Mouse (Mus musculus) midbrain, postnatal 0 days (tissue): Measurements from ENCODE around the gene Gm10229. TPM values are rescaled to one million over a fixed set of nuclear protein-coding genes. Genes with fewer than 3 reads are reported as not detected.

ENCODE experiments used
- polyA plus RNA-seq: library from polyadenylated mRNA; unstranded; fragments of >200 nt; fragmentation: Nextera tagmentation; extraction: Ambion mirVana; gene quantifications from 2 replicates; pipeline ENCODE4 v1.2.1, GENCODE M21; 2015
- total RNA-seq: library from RNA; depleted of rRNA; stranded (reverse); fragments of >200 nt; gene quantifications from 2 replicates; pipeline ENCODE4 v1.2.3, GENCODE M21; 2014; rRNA removed

Gm10229 gene
- total and polyA plus RNA-seq, 2 experiments from 2014 or later = not detected

Other genes starting within 250 kb of the Gm10229 start
- not detected in 2 replicates for gene 2310057N15Rik, start 241.1 kb upstream of the Gm10229 start, total RNA-seq
- not detected in 2 replicates for gene 2310057N15Rik, start 241.1 kb upstream of the Gm10229 start, polyA plus RNA-seq
- gene Gm5965, start 237.4 kb upstream of the Gm10229 start, total RNA-seq = not detected in 2 replicates
- gene Gm5965, start 237.4 kb upstream of the Gm10229 start, polyA plus RNA-seq = not detected in 2 replicates
- not detected in 2 replicates for gene Gm20741, start 203.1 kb upstream of the Gm10229 start, total RNA-seq
- gene Gm20741, start 203.1 kb upstream of the Gm10229 start, polyA plus RNA-seq = not detected in 2 replicates
- not detected in 2 replicates for gene Krtap15, start 195.1 kb upstream of the Gm10229 start, total RNA-seq
- gene Krtap15, start 195.1 kb upstream of the Gm10229 start, polyA plus RNA-seq = not detected in 2 replicates
- gene Krtap14, start 189.1 kb upstream of the Gm10229 start, total RNA-seq = not detected in 2 replicates
- not detected in 2 replicates for gene Krtap14, start 189.1 kb upstream of the Gm10229 start, polyA plus RNA-seq
- gene Krtap19-1, start 145.9 kb upstream of the Gm10229 start, total RNA-seq = not detected in 2 replicates
- not detected in 2 replicates for gene Krtap19-1, start 145.9 kb upstream of the Gm10229 start, polyA plus RNA-seq
- not detected in 2 replicates for gene Krtap19-2, start 141.0 kb upstream of the Gm10229 start, total RNA-seq
- not detected in 2 replicates for gene Krtap19-2, start 141.0 kb upstream of the Gm10229 start, polyA plus RNA-seq
- not detected in 2 replicates for gene Krtap19-3, start 137.2 kb upstream of the Gm10229 start, total RNA-seq
- not detected in 2 replicates for gene Krtap19-3, start 137.2 kb upstream of the Gm10229 start, polyA plus RNA-seq
- not detected in 2 replicates for gene Krtap19-4, start 130.2 kb upstream of the Gm10229 start, total RNA-seq
- gene Krtap19-4, start 130.2 kb upstream of the Gm10229 start, polyA plus RNA-seq = not detected in 2 replicates
- not detected in 2 replicates for gene Krtap19-5, start 118.8 kb upstream of the Gm10229 start, total RNA-seq
- not detected in 2 replicates for gene Krtap19-5, start 118.8 kb upstream of the Gm10229 start, polyA plus RNA-seq
- not detected in 2 replicates for gene Krtap19-9b, start 83.0 kb upstream of the Gm10229 start, total RNA-seq
- not detected in 2 replicates for gene Krtap19-9b, start 83.0 kb upstream of the Gm10229 start, polyA plus RNA-seq
- not detected in 2 replicates for gene Krtap16-3, start 52.4 kb upstream of the Gm10229 start, total RNA-seq
- gene Krtap16-3, start 52.4 kb upstream of the Gm10229 start, polyA plus RNA-seq = not detected in 2 replicates
- gene Krtap22-2, start 4.5 kb upstream of the Gm10229 start, total RNA-seq = not detected in 2 replicates
- not detected in 2 replicates for gene Krtap22-2, start 4.5 kb upstream of the Gm10229 start, polyA plus RNA-seq
- gene Krtap6-1, start 16.4 kb downstream of the Gm10229 start, total RNA-seq = not detected in 2 replicates
- not detected in 2 replicates for gene Krtap6-1, start 16.4 kb downstream of the Gm10229 start, polyA plus RNA-seq
- gene Gm10228, start 26.2 kb downstream of the Gm10229 start, total RNA-seq = not detected in 2 replicates
- gene Gm10228, start 26.2 kb downstream of the Gm10229 start, polyA plus RNA-seq = not detected in 2 replicates
- gene Krtap6-5, start 32.6 kb downstream of the Gm10229 start, total RNA-seq = not detected in 2 replicates
- not detected in 2 replicates for gene Krtap6-5, start 32.6 kb downstream of the Gm10229 start, polyA plus RNA-seq
- gene 1110025L11Rik, start 48.7 kb downstream of the Gm10229 start, total RNA-seq = not detected in 2 replicates
- gene 1110025L11Rik, start 48.7 kb downstream of the Gm10229 start, polyA plus RNA-seq = not detected in 2 replicates
- not detected in 2 replicates for gene Krtap6-3, start 68.7 kb downstream of the Gm10229 start, total RNA-seq
- gene Krtap6-3, start 68.7 kb downstream of the Gm10229 start, polyA plus RNA-seq = not detected in 2 replicates
- not detected in 2 replicates for gene Gm6358, start 125.6 kb downstream of the Gm10229 start, total RNA-seq
- not detected in 2 replicates for gene Gm6358, start 125.6 kb downstream of the Gm10229 start, polyA plus RNA-seq
- not detected in 2 replicates for gene Gm10061, start 135.8 kb downstream of the Gm10229 start, total RNA-seq
- not detected in 2 replicates for gene Gm10061, start 135.8 kb downstream of the Gm10229 start, polyA plus RNA-seq
- gene Gm9789, start 142.7 kb downstream of the Gm10229 start, total RNA-seq = not detected in 2 replicates
- gene Gm9789, start 142.7 kb downstream of the Gm10229 start, polyA plus RNA-seq = not detected in 2 replicates
- gene Gm7735, start 154.2 kb downstream of the Gm10229 start, total RNA-seq = not detected in 2 replicates
- not detected in 2 replicates for gene Gm7735, start 154.2 kb downstream of the Gm10229 start, polyA plus RNA-seq
- not detected in 2 replicates for gene 1110057P08Rik, start 159.5 kb downstream of the Gm10229 start, total RNA-seq
- not detected in 2 replicates for gene 1110057P08Rik, start 159.5 kb downstream of the Gm10229 start, polyA plus RNA-seq
- not detected in 2 replicates for gene Krtap20-2, start 190.6 kb downstream of the Gm10229 start, total RNA-seq
- gene Krtap20-2, start 190.6 kb downstream of the Gm10229 start, polyA plus RNA-seq = not detected in 2 replicates